Mouse (Mus musculus) mammary gland, adult 2 months (tissue): ENCODE results near the gene Cd200r3. TPM values are rescaled to one million over a fixed set of nuclear protein-coding genes. Genes with fewer than 3 reads are reported as not detected.

ENCODE experiments used
- polyA plus RNA-seq: library from polyadenylated mRNA; depleted of rRNA; stranded (reverse); fragments of >200 nt; gene quantifications from 2 replicates; pipeline ENCODE4 v1.2.3, GENCODE M21; 2012; ENCODE audit warnings: low replicate concordance; rRNA removed

The Cd200r3 gene
- polyA plus RNA-seq = 0.18 and 0.85 TPM in 2 replicates

DNA sequence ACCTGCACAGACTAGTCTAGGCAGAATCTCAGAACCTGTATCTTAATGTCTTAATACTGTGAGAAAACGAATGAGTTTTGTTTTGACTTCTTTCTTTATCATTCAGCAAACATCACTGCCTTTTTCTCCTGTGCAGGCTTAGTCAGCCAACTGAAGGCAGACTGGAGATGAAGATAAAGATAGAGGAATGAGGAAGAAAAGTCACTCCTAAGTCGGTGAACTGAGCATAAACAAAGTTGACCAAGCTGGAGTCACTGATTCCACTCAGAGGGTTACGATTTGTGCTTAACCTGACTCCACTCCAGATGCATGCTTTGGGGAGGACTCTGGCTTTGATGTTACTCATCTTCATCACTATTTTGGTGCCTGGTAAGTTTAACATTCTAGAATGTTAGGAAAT, at the start of gene Cd200r3:
Gene Cd200r3 (plus strand): TSS at position 211 of the 400 bp plus-strand sequence.

Other genes starting within 250 kb of the Cd200r3 start
- 4.2 and 4.4 TPM in 2 replicates for gene Nepro, start 219.4 kb upstream of the Cd200r3 start, polyA plus RNA-seq
- 4.9 and 13.4 TPM in 2 replicates for gene Gtpbp8, start 197.3 kb upstream of the Cd200r3 start, polyA plus RNA-seq
- 1.9 and 4.7 TPM in 2 replicates for gene Cd200r1, start 177.9 kb upstream of the Cd200r3 start, polyA plus RNA-seq
- 0.91 and 1.8 TPM in 2 replicates for gene Cd200r4, start 131.9 kb upstream of the Cd200r3 start, polyA plus RNA-seq
- gene Cd200r2, start 76.6 kb upstream of the Cd200r3 start, polyA plus RNA-seq = not detected in 2 replicates
- gene Ccdc80, start 149.7 kb downstream of the Cd200r3 start, polyA plus RNA-seq = 145 and 192 TPM in 2 replicates
- 11.0 and 31.4 TPM in 2 replicates for gene Slc35a5, start 215.0 kb downstream of the Cd200r3 start, polyA plus RNA-seq
- 11.5 and 36.2 TPM in 2 replicates for gene Atg3, start 215.1 kb downstream of the Cd200r3 start, polyA plus RNA-seq